Mouse (Mus musculus) heart, adult 2 months (tissue): Measurements from ENCODE around the gene Gm12184. TPM values are rescaled to one million over a fixed set of nuclear protein-coding genes. Genes with fewer than 3 reads are reported as not detected.

Source experiments
- DNase-seq, 2 experiments: peaks; one replicate each; pipeline ENCODE4 v3.0.0; 2021
- H3K27ac ChIP-seq: fragments of 200-600 bp; 2 replicates; pipeline ENCODE4 v1.8.1; 2022
- H3K27me3 ChIP-seq: fragments of 200-500 bp; 2 replicates; pipeline ENCODE4 v1.6.1; 2012; ENCODE audit warnings: mild to moderate bottlenecking, low read length, inconsistent platforms, mixed read lengths; ENCODE audit not compliant: control insufficient read depth, insufficient read depth
- H3K36me3 ChIP-seq: fragments of 200-500 bp; 2 replicates; pipeline ENCODE4 v1.6.1; 2012; ENCODE audit warnings: low read length, inconsistent platforms; ENCODE audit not compliant: control insufficient read depth, insufficient read depth
- H3K4me1 ChIP-seq: fragments of 200-500 bp; 2 replicates; pipeline ENCODE4 v1.6.1; 2011; ENCODE audit warnings: low read length; ENCODE audit not compliant: control insufficient read depth, insufficient read depth
- H3K4me3 ChIP-seq: fragments of 200-600 bp; 2 replicates; pipeline ENCODE4 v1.8.1; 2022
- H3K79me2 ChIP-seq: fragments of 200-500 bp; replicated peaks from 2 replicates; pipeline ENCODE4 v1.6.1; 2012; ENCODE audit warnings: mild to moderate bottlenecking, inconsistent platforms, low read length, moderate library complexity, mixed read lengths; ENCODE audit not compliant: control insufficient read depth, insufficient read depth
- H3K9ac ChIP-seq: fragments of 200-500 bp; 2 replicates; pipeline ENCODE4 v1.6.1; 2012; ENCODE audit warnings: low read depth, mild to moderate bottlenecking, control low read depth, inconsistent platforms, low read length, mixed read lengths
- CTCF ChIP-seq: fragments of 200-600 bp; IDR thresholded peaks from 2 replicates; pipeline ENCODE4 v1.8.1; 2022; ENCODE audit warnings: antibody characterized with exemption, mild to moderate bottlenecking, moderate library complexity
- EP300 ChIP-seq: fragments of 200-500 bp; IDR thresholded peaks from 2 replicates; pipeline ENCODE4 v1.6.1; 2011; ENCODE audit warnings: low read depth, low read length, control low read depth; ENCODE audit not compliant: insufficient read depth
- POLR2A ChIP-seq: fragments of 200-500 bp; IDR thresholded peaks from 2 replicates; pipeline ENCODE4 v1.6.1; 2011; ENCODE audit warnings: mild to moderate bottlenecking, low read depth, low read length, control low read depth; ENCODE audit not compliant: insufficient read depth
- WGBS: fragments of 180-500 bp; shearing (Covaris S2); methylation state at CpG from one replicate; pipeline ENCODE4 v1.1.7; 2018; 5-methylcytosine and 5-hydroxymethylcytosine counted together
- intact Hi-C: fragments of 180-260 bp; cut with DNase I; formaldehyde crosslinking; loops from one replicate; pipeline ENCODE4 v1.15.1; 2025
- polyA plus RNA-seq: library from polyadenylated mRNA; depleted of rRNA; stranded (reverse); fragments of >200 nt; gene quantifications from 2 replicates; pipeline ENCODE4 v1.2.3, GENCODE M21; 2012
- total RNA-seq, 2 experiments: library from RNA; stranded (reverse); gene quantifications; 2 replicates each; pipeline ENCODE4 v1.2.3; 2021

Gm12184 gene
- total and polyA plus RNA-seq, 3 experiments, result 3.8 to 18.8 (median 3.9) TPM

DNA sequence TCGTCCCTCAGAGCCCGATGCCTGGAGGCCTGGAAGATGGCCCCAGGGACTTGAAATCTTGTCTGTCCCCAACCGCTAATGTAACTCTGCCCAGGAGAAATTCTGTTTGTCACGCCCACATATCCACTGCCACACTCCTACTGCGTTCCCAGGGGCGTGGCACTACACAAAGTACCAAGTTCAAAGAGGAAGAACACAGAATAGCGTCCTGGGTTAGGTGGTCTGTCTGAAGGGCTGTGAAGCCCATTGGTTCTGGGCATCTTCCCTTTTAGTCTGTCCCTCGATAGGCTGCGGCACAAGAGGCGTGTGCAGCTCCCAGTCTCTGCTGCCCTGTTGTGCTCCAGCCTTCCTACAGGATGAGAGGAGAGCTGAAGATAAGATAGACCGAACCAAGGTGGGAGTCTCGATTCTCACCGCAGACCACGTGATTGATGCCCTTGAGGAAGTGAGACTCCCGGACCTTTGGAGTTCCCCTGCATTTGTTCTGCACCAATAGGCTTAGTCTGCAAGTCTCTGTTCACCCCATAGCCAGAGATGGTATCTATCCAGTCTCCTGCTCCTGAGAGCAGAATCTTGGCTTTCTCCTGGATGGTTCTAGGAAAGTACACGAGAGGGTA is 11.8 kb upstream of the Gm12184 start:
- Histone ChIP-seq H3K79me2 (no peaks in the 10 kb centered on the region), H3K27ac (peak overlapping the region; percentile 87), H3K27me3 (no peaks in the 10 kb centered on the region), H3K9ac (peak overlapping the region; percentile 4), H3K4me1 (peaks cover 4% of the 10 kb centered on the region), H3K4me3 (peak overlapping the region; percentile 82), H3K36me3 (no peaks in the 10 kb centered on the region)
- 0 out of 2 replicates have a peak, but pooled peaks have one; percentile 36 for TF ChIP-seq POLR2A
- no peak for TF ChIP-seq EP300
- no peak for TF ChIP-seq CTCF
- intact Hi-C loops, result no loop called here
- under 1% methylated on average over 16 of the region's 16 CpGs for WGBS
- DNase-seq, result peak in 1 of 2 experiments; percentile 50

DNA sequence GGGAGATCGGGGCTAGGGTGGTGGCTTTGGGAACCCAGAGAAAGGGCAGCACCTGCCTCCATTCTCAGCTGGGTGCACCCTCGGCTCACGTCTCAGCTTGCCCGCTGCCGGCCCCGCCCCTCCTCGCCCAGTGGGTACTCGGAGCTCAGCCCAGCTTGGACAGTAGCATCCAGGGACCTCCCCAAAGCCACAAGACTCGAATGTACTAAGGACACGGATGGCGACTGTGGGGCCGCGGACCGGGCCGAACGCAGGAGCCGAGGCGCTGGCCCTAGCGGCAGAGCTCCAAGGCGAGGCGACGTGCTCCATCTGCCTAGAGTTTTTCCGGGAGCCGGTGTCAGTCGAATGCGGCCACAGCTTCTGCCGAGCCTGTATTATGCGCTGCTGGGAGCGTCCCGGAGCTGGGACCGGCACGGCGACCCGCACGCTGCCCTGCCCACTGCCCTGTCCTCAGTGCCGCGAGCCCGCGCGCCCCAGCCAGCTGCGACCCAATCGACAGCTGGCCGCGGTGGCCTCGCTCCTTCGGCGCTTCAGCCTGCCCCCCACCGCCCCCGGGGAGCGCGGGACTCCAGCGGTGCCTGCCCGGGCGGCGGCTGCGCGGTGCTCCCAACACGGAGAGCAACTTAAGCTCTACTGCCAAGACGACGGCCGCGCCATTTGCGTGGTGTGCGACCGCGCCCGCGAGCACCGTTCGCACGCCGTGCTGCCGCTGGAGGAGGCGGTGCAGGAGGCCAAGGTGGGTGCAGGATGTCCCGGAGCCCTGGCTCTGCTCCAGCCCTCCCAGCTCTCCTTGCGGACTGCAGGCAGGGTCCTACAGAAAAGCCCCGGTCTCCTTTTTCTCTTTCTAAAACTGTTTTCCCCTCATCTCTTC is 11.1 kb upstream of the Gm12184 start:
- Histone ChIP-seq H3K4me1 (peaks cover 4% of the 10 kb centered on the region), H3K79me2 (no peaks in the 10 kb centered on the region), H3K27ac (peak overlapping the region; percentile 87), H3K9ac (peak overlapping the region; percentile 91), H3K4me3 (peak overlapping the region; percentile 82), H3K27me3 (no peaks in the 10 kb centered on the region), H3K36me3 (no peaks in the 10 kb centered on the region)
- intact Hi-C loops, result loop anchor here (1.0 kb wide), 1 partner anchor 16 kb away; no protein-coding TSS in a partner anchor
- TF ChIP-seq CTCF (no peak; the same call in 1 of the 2 replicates), POLR2A (peak; percentile 62; the same call in 1 of the 2 replicates)
- peak; percentile 82 to 85 for DNase-seq
- WGBS, result under 1% methylated on average over 77 of the region's 77 CpGs

- Histone ChIP-seq H3K9ac (peak overlapping the region; percentile 91), H3K36me3 (no peaks in the 10 kb centered on the region), H3K4me3 (peak overlapping the region; percentile 82), H3K27me3 (no peaks in the 10 kb centered on the region), H3K27ac (peak overlapping the region; percentile 87), H3K4me1 (peaks cover 4% of the 10 kb centered on the region), H3K79me2 (no peaks in the 10 kb centered on the region)
- no peak for DNase-seq
- intact Hi-C loops, result loop anchor here (1.0 kb wide), 1 partner anchor 16 kb away; no protein-coding TSS in a partner anchor
- TF ChIP-seq POLR2A (no peak), EP300 (0 out of 2 replicates have a peak, but pooled peaks have one; percentile 12)
- WGBS, result 19% methylated on average over 11 of the region's 11 CpGs
These were observed 10.5 kb upstream of the Gm12184 start for GRCm38 (mm10) chr11:48836990-48837309.

- Histone ChIP-seq H3K27ac (no peak overlapping the region; the same call in 1 of the 2 replicates), H3K9ac (no peak overlapping the region), H3K4me3 (no peak overlapping the region), H3K79me2 (no peaks in the 10 kb centered on the region), H3K36me3 (no peaks in the 10 kb centered on the region), H3K27me3 (no peaks in the 10 kb centered on the region), H3K4me1 (peaks cover 4% of the 10 kb centered on the region)
- TF ChIP-seq EP300 (no peak), POLR2A (no peak), CTCF (no peak)
- intact Hi-C loops, result loop anchor here (2.0 kb wide), 1 partner anchor 17 kb away; no protein-coding TSS in a partner anchor
- no peak for DNase-seq
- 80% methylated on average over 6 of the region's 6 CpGs for whole genome bisulfite sequencing
These were observed 9.5 kb upstream of the Gm12184 start for GRCm38 (mm10) chr11:48835923-48836322.

- H3K36me3 ChIP-seq, result no peaks in the 10 kb centered on the region
- no peaks in the 10 kb centered on the region for H3K79me2 ChIP-seq
- DNase-seq, result peak; percentile 91 to 95
- WGBS, result under 1% methylated on average over 30 of the region's 30 CpGs
- TF ChIP-seq CTCF (no peak), EP300 (peak; percentile 90)
- peak overlapping the region; percentile 75 for H3K4me3 ChIP-seq
- H3K4me1 ChIP-seq, result peaks cover 6% of the 10 kb centered on the region
- peak overlapping the region; percentile 73 for H3K9ac ChIP-seq
- H3K27ac ChIP-seq, result peak overlapping the region; percentile 91
- intact Hi-C loops, result loop anchor here (1.0 to 2.0 kb wide), 3 partner anchors 10 to 22 kb away; no protein-coding TSS in a partner anchor
- H3K27me3 ChIP-seq, result no peaks in the 10 kb centered on the region
These were observed 7.5 kb upstream of the Gm12184 start for GRCm38 (mm10) chr11:48833731-48834639.
